Mouse (Mus musculus) liver, embryonic 14.5 days (tissue): ENCODE measurements at regions not wholly inside any gene's neighbourhood (a gene's known extent, or its start where the extent isn't known, plus 50 kb on each side); places are given as distances from the start of the nearest gene placed in this dataset.
A peak's percentile ranks its signal among the peaks of the same experiment; 100 is the strongest.

Experiments used
- ATAC-seq: fragments of 200-750 bp; cut with Nextera tagmentation; 2 replicates; pipeline ENCODE4 v1.8.0; 2017; ENCODE audit warnings: moderate number of reproducible peaks, mild to moderate bottlenecking, moderate library complexity; ENCODE audit not compliant: insufficient read depth
- DNase-seq, 3 experiments: peaks; one replicate each; pipeline ENCODE4 v3.0.0-alpha.2; 2012 to 2013; ENCODE audit warnings: low read depth in 3 of 3, low spot score in 3 of 3
- H3K27ac ChIP-seq: fragments of 300-500 bp; sonication (generic); 2 replicates; pipeline ENCODE4 v1.5.1; 2014; ENCODE audit warnings: moderate library complexity, mild to moderate bottlenecking, control low read depth, inconsistent platforms
- H3K27me3 ChIP-seq: fragments of 300-500 bp; sonication (generic); 2 replicates; pipeline ENCODE4 v1.6.1; 2014; ENCODE audit warnings: mild to moderate bottlenecking, low read length, moderate library complexity; ENCODE audit not compliant: control insufficient read depth, insufficient read depth
- H3K36me3 ChIP-seq: fragments of 300-500 bp; sonication (generic); replicated peaks from 2 replicates; pipeline ENCODE4 v1.6.1; 2014; ENCODE audit warnings: low read depth; ENCODE audit not compliant: control insufficient read depth, insufficient read depth
- H3K4me1 ChIP-seq, 2 experiments: fragments of 200-500 bp in 1 of 2; fragments of 300-500 bp in 1 of 2; sonication (generic) in 1 of 2; replicated peaks; 2 replicates each; pipeline ENCODE4 v1.6.1; 2012 to 2014; ENCODE audit warnings: antibody characterized with exemption in 1 of 2, inconsistent platforms in 1 of 2, low read length in 1 of 2; ENCODE audit not compliant: control insufficient read depth in 2 of 2, insufficient read depth in 2 of 2
- H3K4me2 ChIP-seq: fragments of 300-500 bp; sonication (generic); 2 replicates; pipeline ENCODE4 v1.6.1; 2014; ENCODE audit warnings: low read depth, mild to moderate bottlenecking, control low read depth, moderate library complexity
- H3K4me3 ChIP-seq, 2 experiments: fragments of 200-500 bp in 1 of 2; fragments of 300-500 bp in 1 of 2; sonication (generic) in 1 of 2; 2 replicates each; pipeline ENCODE4 v1.5.1; 2012 to 2014; ENCODE audit warnings: low read depth in 2 of 2, low read length in 2 of 2, mild to moderate bottlenecking in 2 of 2, control low read depth in 1 of 2, inconsistent platforms in 1 of 2, moderate library complexity in 1 of 2; ENCODE audit not compliant: insufficient read depth in 1 of 2
- H3K9ac ChIP-seq: fragments of 300-500 bp; sonication (generic); replicated peaks from 2 replicates; pipeline ENCODE4 v1.6.1; 2014; ENCODE audit warnings: mild to moderate bottlenecking, control low read depth, moderate library complexity
- H3K9me3 ChIP-seq: fragments of 300-500 bp; sonication (generic); 2 replicates; pipeline ENCODE4 v1.6.1; 2016; ENCODE audit warnings: low read length, mixed read lengths; ENCODE audit not compliant: control insufficient read depth
- CTCF ChIP-seq: IDR thresholded peaks from 2 replicates; pipeline ENCODE4 v1.5.1; 2016; ENCODE audit warnings: antibody characterized with exemption, low read depth, control low read depth
- EP300 ChIP-seq: IDR thresholded peaks from 2 replicates; pipeline ENCODE4 v1.6.1; 2016; ENCODE audit warnings: antibody characterized with exemption, low read depth
- WGBS: fragments of 180-500 bp; shearing (Covaris S2); extraction: QIAGEN DNeasy Blood & Tissue Kit; methylation state at CpG from one replicate; pipeline ENCODE4 v1.1.7; 2014; ENCODE audit not compliant: insufficient replicate concordance; 5-methylcytosine and 5-hydroxymethylcytosine counted together

GRCm38 (mm10) chr17:83115832-83116480, 99.1 kb upstream of the Pkdcc start:
- 47% methylated on average over 6 of the region's 6 CpGs for WGBS
- DNase-seq: no peak
- no peaks in the 10 kb centered on the region for H3K27me3 ChIP-seq
- no peaks in the 10 kb centered on the region for H3K9me3 ChIP-seq
- H3K4me3 ChIP-seq: no peak overlapping the region
- TF ChIP-seq CTCF (no peak), EP300 (no peak)
- H3K9ac ChIP-seq: no peak overlapping the region
- H3K36me3 ChIP-seq: no peaks in the 10 kb centered on the region
- H3K4me2 ChIP-seq: no peak overlapping the region
- no peak for ATAC-seq
- H3K4me1 ChIP-seq: peaks cover 0 to 2% of the 10 kb centered on the region in 2 experiments; a peak in 1 of 4 replicates
- no peak overlapping the region for H3K27ac ChIP-seq

- no peak overlapping the region for H3K27ac ChIP-seq
- no peaks in the 10 kb centered on the region for H3K36me3 ChIP-seq
- H3K4me3 ChIP-seq: no peak overlapping the region
- DNase-seq (no peak), ATAC-seq (no peak)
- no peaks in the 10 kb centered on the region; the same call in 1 of the 2 replicates for H3K27me3 ChIP-seq
- H3K9me3 ChIP-seq: no peaks in the 10 kb centered on the region
- H3K9ac ChIP-seq: no peak overlapping the region
- H3K4me2 ChIP-seq: no peak overlapping the region
- TF ChIP-seq EP300 (no peak), CTCF (no peak)
- WGBS: 57% methylated on average over 16 of the region's 16 CpGs
- peaks cover 0 to 14% of the 10 kb centered on the region in 2 experiments; a peak in 2 of 4 replicates for H3K4me1 ChIP-seq
Observed at GRCm38 (mm10) chr17:83120665-83121232, 94.3 kb upstream of the Pkdcc start.

GRCm38 (mm10) chr17:83122525-83123280, 92.4 kb upstream of the Pkdcc start:
- H3K9ac ChIP-seq: no peak overlapping the region
- peak overlapping the region; percentile 55 for H3K4me2 ChIP-seq
- TF ChIP-seq CTCF (no peak), EP300 (no peak)
- H3K27me3 ChIP-seq: no peaks in the 10 kb centered on the region; the same call in 1 of the 2 replicates
- DNase-seq (no peak), ATAC-seq (peak; percentile 28; the same call in 1 of the 2 replicates)
- peak overlapping the region; percentile 31 to 42 for H3K4me3 ChIP-seq
- H3K36me3 ChIP-seq: no peaks in the 10 kb centered on the region
- H3K27ac ChIP-seq: no peak overlapping the region
- 5% methylated on average over 20 of the region's 20 CpGs for WGBS
- H3K9me3 ChIP-seq: no peaks in the 10 kb centered on the region
- H3K4me1 ChIP-seq: peaks cover 0 to 14% of the 10 kb centered on the region in 2 experiments; a peak in 2 of 4 replicates

- Histone ChIP-seq H3K27me3 (no peaks in the 10 kb centered on the region; the same call in 1 of the 2 replicates), H3K4me1 (peaks cover 0 to 14% of the 10 kb centered on the region in 2 experiments; a peak in 2 of 4 replicates), H3K36me3 (no peaks in the 10 kb centered on the region), H3K9me3 (no peaks in the 10 kb centered on the region), H3K4me3 (no peak overlapping the region), H3K9ac (no peak overlapping the region), H3K4me2 (no peak overlapping the region), H3K27ac (no peak overlapping the region)
- TF ChIP-seq EP300: no peak
- TF ChIP-seq CTCF: no peak
- no peak for ATAC-seq
- DNase-seq: no peak
Observed at GRCm38 (mm10) chr17:83125057-83125456, 90.0 kb upstream of the Pkdcc start.

- DNase-seq (no peak), ATAC-seq (no peak)
- Histone ChIP-seq H3K36me3 (no peaks in the 10 kb centered on the region), H3K27ac (no peak overlapping the region), H3K27me3 (no peaks in the 10 kb centered on the region), H3K4me1 (peaks cover 0 to 10% of the 10 kb centered on the region in 2 experiments; a peak in 2 of 4 replicates), H3K4me2 (no peak overlapping the region), H3K9ac (no peak overlapping the region), H3K9me3 (no peaks in the 10 kb centered on the region), H3K4me3 (no peak overlapping the region)
- TF ChIP-seq CTCF (no peak), EP300 (no peak)
- WGBS: 61% methylated on average over 6 of the region's 6 CpGs
Observed at GRCm38 (mm10) chr17:83127842-83128241, 87.2 kb upstream of the Pkdcc start.
